Mouse (Mus musculus): ENCODE measurements around the gene Apobec4. TPM values are rescaled to one million over a fixed set of nuclear protein-coding genes. Genes with fewer than 3 reads are reported as not detected.
A peak's percentile ranks its signal among the peaks of the same experiment; 100 is the strongest.
"Not testable (repeated sequence)": the region's sequence is repeated elsewhere in the genome, so short reads cannot be mapped to it uniquely, and the experiment has no call there.

Apobec4 gene
- polyA plus RNA-seq, 1 experiment: not detected

DNA sequence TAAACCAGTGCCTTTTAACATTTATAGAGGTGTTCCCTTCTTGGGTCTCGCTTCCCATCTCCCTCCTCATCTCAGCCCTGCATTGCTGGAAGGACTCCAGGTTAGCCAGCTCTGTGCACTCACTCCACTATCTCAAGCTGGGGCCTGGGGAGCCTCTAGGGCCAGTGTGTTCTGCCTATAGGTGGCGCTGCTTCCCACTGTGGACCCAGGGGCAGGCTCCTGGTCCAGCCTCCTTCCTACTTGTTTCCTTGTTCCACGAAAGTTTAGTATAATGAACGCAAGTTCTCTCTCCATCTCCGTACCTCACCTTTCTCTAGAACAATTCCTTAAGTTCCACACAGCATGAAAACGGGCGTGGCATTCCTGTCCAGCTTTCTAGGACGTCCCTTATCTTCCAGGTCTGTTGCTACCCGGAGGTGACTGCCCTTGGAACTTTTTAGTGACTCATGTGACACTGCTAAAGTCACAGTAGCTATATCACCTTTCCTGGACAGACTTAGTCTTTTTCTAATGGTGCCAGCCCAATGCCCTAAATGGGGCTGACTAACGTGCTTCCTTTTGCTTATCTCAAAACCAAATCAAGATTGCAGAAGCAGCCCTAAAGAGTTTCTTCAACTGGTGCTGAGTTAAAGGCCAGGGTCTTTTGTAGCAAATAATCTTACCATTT, 28.9 kb downstream of the Apobec4 start:
- no peak overlapping the region for H3ac ChIP-seq (ENCODE audit: control insufficient read depth, insufficient read length, low read depth)
- no peaks in the 10 kb centered on the region for H3K27me3 ChIP-seq (ENCODE audit: control insufficient read depth, insufficient read depth, insufficient read length)
- no peaks in the 10 kb centered on the region for H3K79me2 ChIP-seq (ENCODE audit: control insufficient read depth, insufficient read depth)
- no peak overlapping the region for H3K4me3 ChIP-seq (ENCODE audit: insufficient read depth, poor library complexity, severe bottlenecking)
- no peaks in the 10 kb centered on the region for H3K79me3 ChIP-seq (ENCODE audit: low read depth)
- H3K36me3 ChIP-seq (ENCODE audit: control insufficient read depth, insufficient read depth): peaks cover 21% of the 10 kb centered on the region
- TF ChIP-seq CTCF (IDR thresholded peaks at IDR 0.05; ENCODE audit: control insufficient read depth, insufficient read depth, insufficient read length) (peak; percentile 76), FOSL1 (IDR thresholded peaks at IDR 0.05; ENCODE audit: insufficient read depth, low read length, poor library complexity, severe bottlenecking) (no peak)

GRCm38 (mm10) chr1:152784620-152785019, 34.3 kb downstream of the Apobec4 start:
- Histone ChIP-seq H3ac (ENCODE audit: control insufficient read depth, insufficient read length, low read depth) (no peak overlapping the region), H3K36me3 (ENCODE audit: control insufficient read depth, insufficient read depth) (no peaks in the 10 kb centered on the region)

DNA sequence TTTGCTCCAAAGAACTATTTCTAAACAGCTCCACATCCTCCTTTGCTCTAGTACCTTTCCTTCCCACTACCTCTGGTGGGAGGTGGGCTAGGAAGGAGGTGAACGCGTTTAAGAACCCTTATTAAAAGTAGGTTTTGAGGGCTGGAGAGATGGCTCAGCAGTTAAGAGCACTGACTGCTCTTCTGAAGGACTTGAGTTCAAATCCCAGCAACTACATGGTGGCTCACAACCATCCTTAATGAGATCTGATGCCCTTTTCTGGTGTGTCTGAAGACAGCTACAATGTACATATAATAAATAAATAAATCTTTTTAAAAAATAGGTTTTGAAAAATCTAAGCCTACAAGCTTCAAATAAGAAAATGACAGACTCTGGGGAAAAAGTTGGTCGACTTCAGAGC, 35.1 kb downstream of the Apobec4 start:
- H3K36me3 ChIP-seq (ENCODE audit: control insufficient read depth, insufficient read depth); H3K27me3 ChIP-seq (ENCODE audit: control insufficient read depth, insufficient read depth, insufficient read length); H3ac ChIP-seq (ENCODE audit: control insufficient read depth, insufficient read length, low read depth); H3K79me3 ChIP-seq (ENCODE audit: low read depth); H3K4me3 ChIP-seq (ENCODE audit: insufficient read depth, poor library complexity, severe bottlenecking); H3K79me2 ChIP-seq (ENCODE audit: control insufficient read depth, insufficient read depth): not testable (repeated sequence)

More at GRCm38 (mm10) chr1:152784620-152785019, 34.3 kb downstream of the Apobec4 start:
- TF ChIP-seq FOSL1 (IDR thresholded peaks at IDR 0.05; ENCODE audit: insufficient read depth, low read length, poor library complexity, severe bottlenecking) (no peak), MAX (IDR thresholded peaks at IDR 0.05) (no peak)
- H3K79me3 ChIP-seq (ENCODE audit: low read depth): no peaks in the 10 kb centered on the region
- H3K27me3 ChIP-seq (ENCODE audit: control insufficient read depth, insufficient read depth, insufficient read length): no peaks in the 10 kb centered on the region
- H3K4me3 ChIP-seq (ENCODE audit: insufficient read depth, poor library complexity, severe bottlenecking): no peak overlapping the region
- no peaks in the 10 kb centered on the region for H3K79me2 ChIP-seq (ENCODE audit: control insufficient read depth, insufficient read depth)

- TF ChIP-seq MAX (IDR thresholded peaks at IDR 0.05) (no peak), USF1 (IDR thresholded peaks at IDR 0.05; ENCODE audit: low read depth) (no peak), CTCF (IDR thresholded peaks at IDR 0.05; ENCODE audit: control insufficient read depth, insufficient read depth, insufficient read length) (no peak), CEBPB (IDR thresholded peaks at IDR 0.05; ENCODE audit: low read depth) (no peak), MYOD1 (IDR thresholded peaks at IDR 0.05; ENCODE audit: control insufficient read depth, insufficient read length, low read depth) (no peak), FOSL1 (IDR thresholded peaks at IDR 0.05; ENCODE audit: insufficient read depth, low read length, poor library complexity, severe bottlenecking) (no peak), MYOG (IDR thresholded peaks at IDR 0.05; ENCODE audit: control insufficient read depth, extremely low read depth, insufficient read length) (no peak)
- Histone ChIP-seq H3K79me3 (ENCODE audit: low read depth) (no peaks in the 10 kb centered on the region), H3K27me3 (ENCODE audit: control insufficient read depth, insufficient read depth, insufficient read length) (no peaks in the 10 kb centered on the region), H3ac (ENCODE audit: control insufficient read depth, insufficient read length, low read depth) (no peak overlapping the region), H3K79me2 (ENCODE audit: control insufficient read depth, insufficient read depth) (no peaks in the 10 kb centered on the region), H3K36me3 (ENCODE audit: control insufficient read depth, insufficient read depth) (no peaks in the 10 kb centered on the region), H3K4me3 (ENCODE audit: insufficient read depth, poor library complexity, severe bottlenecking) (no peak overlapping the region)
Observed at GRCm38 (mm10) chr1:152786953-152787352, 36.6 kb downstream of the Apobec4 start.

DNA sequence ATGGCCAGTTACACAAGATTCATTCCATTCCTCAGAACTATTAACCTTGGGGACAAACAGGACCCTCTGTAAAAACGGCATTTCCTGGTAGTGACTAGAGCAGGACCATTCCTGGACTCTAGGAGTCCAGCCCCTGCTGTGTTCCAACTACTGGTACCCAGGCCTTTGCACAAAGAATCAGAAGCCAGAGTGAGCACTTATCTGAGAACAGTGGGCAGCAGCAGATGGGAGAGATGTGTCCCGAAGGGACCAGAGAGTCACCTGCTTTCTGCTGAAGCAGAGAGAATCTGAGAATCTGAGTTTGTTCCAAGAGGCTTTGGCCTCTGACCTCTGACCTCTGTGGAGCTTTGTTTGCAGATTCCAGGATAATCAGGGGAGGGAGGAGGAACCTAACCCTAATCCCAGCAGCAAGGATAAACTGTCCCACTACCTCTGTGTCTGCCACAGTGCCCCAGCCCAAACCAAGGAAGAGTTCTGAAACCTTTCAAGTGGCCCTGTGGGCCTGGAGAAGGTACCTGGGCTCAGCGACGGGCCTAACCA, 37.8 kb downstream of the Apobec4 start:
- H3K27me3 ChIP-seq (ENCODE audit: control insufficient read depth, insufficient read depth, insufficient read length): no peaks in the 10 kb centered on the region
- H3K36me3 ChIP-seq (ENCODE audit: control insufficient read depth, insufficient read depth): no peaks in the 10 kb centered on the region
- no peak overlapping the region for H3K4me3 ChIP-seq (ENCODE audit: insufficient read depth, poor library complexity, severe bottlenecking)
- no peaks in the 10 kb centered on the region for H3K79me2 ChIP-seq (ENCODE audit: control insufficient read depth, insufficient read depth)
- no peaks in the 10 kb centered on the region for H3K79me3 ChIP-seq (ENCODE audit: low read depth)
- no peak overlapping the region for H3ac ChIP-seq (ENCODE audit: control insufficient read depth, insufficient read length, low read depth)
- TF ChIP-seq MYOG (IDR thresholded peaks at IDR 0.05; ENCODE audit: control insufficient read depth, extremely low read depth, insufficient read length) (no peak), FOSL1 (IDR thresholded peaks at IDR 0.05; ENCODE audit: insufficient read depth, low read length, poor library complexity, severe bottlenecking) (no peak), CTCF (IDR thresholded peaks at IDR 0.05; ENCODE audit: control insufficient read depth, insufficient read depth, insufficient read length) (no peak), CEBPB (IDR thresholded peaks at IDR 0.05; ENCODE audit: low read depth) (no peak), USF1 (IDR thresholded peaks at IDR 0.05; ENCODE audit: low read depth) (no peak), MYOD1 (IDR thresholded peaks at IDR 0.05; ENCODE audit: control insufficient read depth, insufficient read length, low read depth) (no peak), MAX (IDR thresholded peaks at IDR 0.05) (no peak)

- no peak for TF ChIP-seq MAX (IDR thresholded peaks at IDR 0.05)
- peak; percentile 3 for TF ChIP-seq CTCF (IDR thresholded peaks at IDR 0.05; ENCODE audit: control insufficient read depth, insufficient read depth, insufficient read length)
- TF ChIP-seq FOSL1 (IDR thresholded peaks at IDR 0.05; ENCODE audit: insufficient read depth, low read length, poor library complexity, severe bottlenecking): no peak
- Histone ChIP-seq H3K4me3 (ENCODE audit: insufficient read depth, poor library complexity, severe bottlenecking) (no peak overlapping the region), H3ac (ENCODE audit: control insufficient read depth, insufficient read length, low read depth) (no peak overlapping the region), H3K27me3 (ENCODE audit: control insufficient read depth, insufficient read depth, insufficient read length) (no peaks in the 10 kb centered on the region), H3K79me2 (ENCODE audit: control insufficient read depth, insufficient read depth) (no peaks in the 10 kb centered on the region), H3K36me3 (ENCODE audit: control insufficient read depth, insufficient read depth) (no peaks in the 10 kb centered on the region), H3K79me3 (ENCODE audit: low read depth) (no peaks in the 10 kb centered on the region)
Observed at GRCm38 (mm10) chr1:152790254-152790653, 39.9 kb downstream of the Apobec4 start.

Data from C2C12 (cell line).